Mouse (Mus musculus): ENCODE measurements at regions not wholly inside any gene's neighbourhood (a gene's known extent, or its start where the extent isn't known, plus 50 kb on each side); places are given as distances from the start of the nearest gene placed in this dataset.
"Not testable (repeated sequence)": the region's sequence is repeated elsewhere in the genome, so short reads cannot be mapped to it uniquely, and the experiment has no call there.

GRCm38 (mm10) chr17:47273309-47273708 is 95.4 kb upstream of the Mrps10 start:
- peak; percentile 85 for ATAC-seq (replicated peaks; ENCODE audit: poor library complexity)

- ATAC-seq (replicated peaks; ENCODE audit: poor library complexity): no peak
Measured at GRCm38 (mm10) chr17:47271979-47272677, 96.6 kb upstream of the Mrps10 start.

- ATAC-seq (replicated peaks; ENCODE audit: poor library complexity): no peak; the same call in 1 of the 2 replicates
Measured at GRCm38 (mm10) chr17:47269053-47269891, 99.4 kb upstream of the Mrps10 start.

- ATAC-seq (replicated peaks; ENCODE audit: poor library complexity): peak; percentile 44; the same call in 1 of the 2 replicates
Measured at GRCm38 (mm10) chr17:47267843-47268242, 100.8 kb upstream of the Mrps10 start.

- no peak for ATAC-seq (replicated peaks; ENCODE audit: poor library complexity)
Measured at GRCm38 (mm10) chr17:47267076-47267475, 101.6 kb upstream of the Mrps10 start.

GRCm38 (mm10) chr17:47266335-47266734 is 102.4 kb upstream of the Mrps10 start:
- no peak for ATAC-seq (replicated peaks; ENCODE audit: poor library complexity)

GRCm38 (mm10) chr17:47262986-47263385 is 105.7 kb upstream of the Mrps10 start:
- no peak for ATAC-seq (replicated peaks; ENCODE audit: poor library complexity)

- ATAC-seq (replicated peaks; ENCODE audit: poor library complexity): no peak
Measured at GRCm38 (mm10) chr17:47262141-47262540, 106.5 kb upstream of the Mrps10 start.

- peak; percentile 78 for ATAC-seq (replicated peaks; ENCODE audit: poor library complexity)
Measured at GRCm38 (mm10) chr17:47260976-47261375, 107.7 kb upstream of the Mrps10 start.

- no peak for ATAC-seq (replicated peaks; ENCODE audit: poor library complexity)
Measured at GRCm38 (mm10) chr17:47258296-47258695, 110.4 kb upstream of the Mrps10 start.

GRCm38 (mm10) chr17:47255209-47255608 is 113.5 kb upstream of the Mrps10 start:
- no peak for ATAC-seq (replicated peaks; ENCODE audit: poor library complexity)

- ATAC-seq (replicated peaks; ENCODE audit: poor library complexity): no peak
Measured at GRCm38 (mm10) chr17:47254026-47254425, 114.7 kb upstream of the Mrps10 start.

GRCm38 (mm10) chr17:47250001-47250400 is 118.7 kb upstream of the Mrps10 start:
- ATAC-seq (replicated peaks; ENCODE audit: poor library complexity): peak; percentile 84

- no peak for ATAC-seq (replicated peaks; ENCODE audit: poor library complexity)
Measured at GRCm38 (mm10) chr17:47249176-47249575, 119.5 kb upstream of the Mrps10 start.

- no peak for ATAC-seq (replicated peaks; ENCODE audit: poor library complexity)
Measured at GRCm38 (mm10) chr17:47248053-47248452, 120.6 kb upstream of the Mrps10 start.

GRCm38 (mm10) chr17:47247516-47247915 is 121.2 kb upstream of the Mrps10 start:
- no peak for ATAC-seq (replicated peaks; ENCODE audit: poor library complexity)

GRCm38 (mm10) chr17:47246605-47247004 is 122.1 kb upstream of the Mrps10 start:
- ATAC-seq (replicated peaks; ENCODE audit: poor library complexity): no peak

- ATAC-seq (replicated peaks; ENCODE audit: poor library complexity): no peak
Measured at GRCm38 (mm10) chr17:47245635-47246034, 123.1 kb upstream of the Mrps10 start.

GRCm38 (mm10) chr17:47239086-47239485 is 129.6 kb upstream of the Mrps10 start:
- ATAC-seq (replicated peaks; ENCODE audit: poor library complexity): no peak

GRCm38 (mm10) chr17:47237881-47238280 is 130.8 kb upstream of the Mrps10 start:
- not testable (repeated sequence) for ATAC-seq (replicated peaks; ENCODE audit: poor library complexity)

GRCm38 (mm10) chr17:47234343-47234742 is 134.3 kb upstream of the Mrps10 start:
- no peak for ATAC-seq (replicated peaks; ENCODE audit: poor library complexity)
